Mouse (Mus musculus): ENCODE measurements around the gene Kif6.

DNA sequence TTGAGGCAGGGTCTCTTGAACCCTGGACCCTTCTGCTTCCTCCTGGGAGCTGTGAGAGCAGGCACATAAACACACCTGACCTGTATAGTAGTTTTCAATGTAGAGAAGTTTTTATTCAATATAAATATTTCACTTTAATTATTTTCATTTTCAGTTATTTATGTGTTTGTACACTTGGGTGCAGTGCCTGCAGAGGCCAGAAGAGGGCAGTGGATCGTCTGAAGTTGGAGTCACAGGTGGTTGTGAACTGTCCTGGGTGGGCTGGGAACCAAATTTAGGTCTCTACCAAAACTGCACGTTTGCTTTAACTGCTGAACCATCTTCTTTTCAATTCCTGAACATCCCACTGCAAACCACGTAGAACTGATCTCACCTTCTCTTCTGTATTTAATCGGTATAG lies 35.4 kb downstream of the Kif6 start:
- TF ChIP-seq ZNF384 (IDR thresholded peaks at IDR 0.05; ENCODE audit: low read depth, low read length) (no peak), MAFK (IDR thresholded peaks at IDR 0.05; ENCODE audit: insufficient read depth, low read depth, low read length) (no peak), HCFC1 (IDR thresholded peaks at IDR 0.05; ENCODE audit: borderline replicate concordance, insufficient read depth, low read length) (no peak), ZC3H11A (IDR thresholded peaks at IDR 0.05; ENCODE audit: borderline replicate concordance, low read depth, low read length) (no peak)

Measured in ES-E14 (cell line).